Mouse (Mus musculus) gastrocnemius, adult 8-10 months (tissue): ENCODE results near the gene Acot7. TPM values are rescaled to one million over a fixed set of nuclear protein-coding genes. Genes with fewer than 3 reads are reported as not detected.
A peak's percentile ranks its signal among the peaks of the same experiment; 100 is the strongest.

Experiments used
- DNase-seq, 2 experiments: peaks; one replicate each; pipeline ENCODE4 v3.0.0; 2022; ENCODE audit warnings: low spot score in 2 of 2
- total RNA-seq, 4 experiments: library from RNA; stranded (reverse); gene quantifications; 2 replicates each; pipeline ENCODE4 v1.2.4; 2022

The Acot7 gene
- total RNA-seq, 4 experiments from 2014 or later = 13.8 to 15.9 (median 15.1) TPM

- DNase-seq = no peak
These were observed 26.4 kb upstream of the Acot7 start for GRCm38 (mm10) chr4:152151451-152151965.

GRCm38 (mm10) chr4:152151966-152152544 lies 25.9 kb upstream of the Acot7 start, which contains the start of gene Espn:
Espn (minus strand) TSS chr4:152152371.
- no peak for DNase-seq

GRCm38 (mm10) chr4:152153771-152154177 lies 24.2 kb upstream of the Acot7 start:
- peak; percentile 55 to 64 for DNase-seq

- DNase-seq = no peak
These were observed 22.9 kb upstream of the Acot7 start for GRCm38 (mm10) chr4:152155019-152155418.

GRCm38 (mm10) chr4:152157779-152158584 lies 20.0 kb upstream of the Acot7 start:
- DNase-seq = no peak

GRCm38 (mm10) chr4:152158585-152159284 lies 19.2 kb upstream of the Acot7 start, which contains the start of gene Hes2:
Hes2 (plus strand) TSS chr4:152158867.
- no peak for DNase-seq

- DNase-seq = no peak
These were observed 18.7 kb upstream of the Acot7 start for GRCm38 (mm10) chr4:152159285-152159678.

- no peak for DNase-seq
These were observed 17.2 kb upstream of the Acot7 start for GRCm38 (mm10) chr4:152160748-152161147.

- DNase-seq = no peak
These were observed 16.3 kb upstream of the Acot7 start for GRCm38 (mm10) chr4:152161601-152162000.

GRCm38 (mm10) chr4:152162748-152163147 lies 15.2 kb upstream of the Acot7 start:
- no peak for DNase-seq

- peak in 1 of 2 experiments; percentile 37 for DNase-seq
These were observed 12.7 kb upstream of the Acot7 start for GRCm38 (mm10) chr4:152165036-152165931.

- DNase-seq = no peak
These were observed 9.9 kb upstream of the Acot7 start for GRCm38 (mm10) chr4:152168052-152168451.

- DNase-seq = no peak
These were observed 8.8 kb upstream of the Acot7 start for GRCm38 (mm10) chr4:152169103-152169502.

GRCm38 (mm10) chr4:152170286-152170685 lies 7.6 kb upstream of the Acot7 start:
- no peak for DNase-seq

- DNase-seq = no peak
These were observed 6.4 kb upstream of the Acot7 start for GRCm38 (mm10) chr4:152171543-152171942.

- DNase-seq = peak; percentile 64 to 70
These were observed 4.9 kb upstream of the Acot7 start for GRCm38 (mm10) chr4:152173041-152173440.

- DNase-seq = no peak
These were observed 4.0 kb upstream of the Acot7 start for GRCm38 (mm10) chr4:152173956-152174355.

GRCm38 (mm10) chr4:152176638-152177037 lies 1.3 kb upstream of the Acot7 start:
- DNase-seq = no peak

- DNase-seq = no peak
These were observed 779 bp upstream of the Acot7 start for GRCm38 (mm10) chr4:152177174-152177536.

- peak in 1 of 2 experiments; percentile 21 for DNase-seq
These were observed 470 bp downstream of the Acot7 start for GRCm38 (mm10) chr4:152178344-152178864.
